Mouse (Mus musculus) cerebellum, adult 2 months (tissue): ENCODE measurements around the gene Pola1.

Experiments
- CTCF ChIP-seq: fragments of 200-500 bp; IDR thresholded peaks from 2 replicates; pipeline ENCODE4 v1.5.1; 2011; ENCODE audit warnings: low read depth, mild to moderate bottlenecking, control low read depth, low read length, moderate library complexity, borderline replicate concordance; ENCODE audit not compliant: insufficient read depth
- POLR2A ChIP-seq: fragments of 200-500 bp; IDR thresholded peaks from 2 replicates; pipeline ENCODE4 v1.6.1; 2011; ENCODE audit warnings: low read length, control low read depth, borderline replicate concordance; ENCODE audit not compliant: insufficient read depth

DNA sequence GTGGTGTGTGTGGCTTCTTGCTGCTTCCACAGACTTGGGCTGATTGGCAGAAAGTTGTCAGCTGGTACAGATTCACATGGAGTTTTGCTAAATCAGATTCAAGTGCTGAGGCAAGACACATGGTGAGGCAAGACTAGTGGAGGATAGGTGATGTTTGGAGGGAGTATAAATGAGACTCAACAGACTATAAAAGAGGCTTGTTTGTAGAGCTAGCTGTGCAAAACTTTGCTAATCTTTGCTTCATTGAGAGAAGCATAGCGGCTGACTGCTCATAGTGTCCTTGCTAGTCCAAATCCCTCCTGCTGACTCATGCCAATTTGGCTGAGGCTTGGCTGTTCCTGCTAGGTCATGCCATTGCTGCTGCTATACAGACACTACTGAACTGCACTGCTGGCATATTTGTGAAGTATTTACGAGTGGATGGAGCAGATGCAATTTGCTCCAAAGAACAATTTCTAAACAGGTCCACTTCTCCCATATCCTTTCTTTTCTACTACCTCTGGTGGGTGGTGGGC is 3.0 kb upstream of the Pola1 start:
- no peak for TF ChIP-seq CTCF
- no peak for TF ChIP-seq POLR2A
